Mouse (Mus musculus) activated CD4-positive, CD25-positive, alpha-beta regulatory T cell, adult 9 weeks (primary cell): ENCODE results near the gene Ern1. TPM values are rescaled to one million over a fixed set of nuclear protein-coding genes. Genes with fewer than 3 reads are reported as not detected.

Experiments used
- polyA plus RNA-seq: library from polyadenylated mRNA; unstranded; fragments of 100-300 nt; shearing (Covaris generic); gene quantifications from one replicate; pipeline ENCODE4 v1.2.1, GENCODE M21; 2017

Ern1 gene
- polyA plus RNA-seq = 2.9 TPM

DNA sequence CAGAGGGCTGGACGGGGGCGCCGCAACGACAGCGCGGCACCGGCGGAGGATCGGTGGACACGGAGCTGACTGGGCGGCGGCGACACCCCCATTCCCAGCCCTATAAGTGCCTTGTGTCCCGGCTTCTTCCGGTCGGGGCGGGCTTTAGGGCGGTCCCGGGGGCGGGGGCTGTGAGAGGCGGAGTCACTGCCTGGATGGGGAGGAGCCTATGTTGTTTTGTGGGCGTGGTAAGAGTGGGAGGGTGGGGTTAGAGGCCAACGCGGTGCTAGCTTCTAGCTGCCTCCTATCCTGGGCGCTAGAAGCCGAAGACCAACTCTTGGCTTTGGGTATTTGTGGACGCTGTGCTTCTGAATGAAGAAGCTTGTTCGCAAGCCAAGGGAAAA is at the start of gene Ern1:
Gene Ern1, minus strand, starts transcription at position 120 of the 383 bp plus-strand sequence.

DNA sequence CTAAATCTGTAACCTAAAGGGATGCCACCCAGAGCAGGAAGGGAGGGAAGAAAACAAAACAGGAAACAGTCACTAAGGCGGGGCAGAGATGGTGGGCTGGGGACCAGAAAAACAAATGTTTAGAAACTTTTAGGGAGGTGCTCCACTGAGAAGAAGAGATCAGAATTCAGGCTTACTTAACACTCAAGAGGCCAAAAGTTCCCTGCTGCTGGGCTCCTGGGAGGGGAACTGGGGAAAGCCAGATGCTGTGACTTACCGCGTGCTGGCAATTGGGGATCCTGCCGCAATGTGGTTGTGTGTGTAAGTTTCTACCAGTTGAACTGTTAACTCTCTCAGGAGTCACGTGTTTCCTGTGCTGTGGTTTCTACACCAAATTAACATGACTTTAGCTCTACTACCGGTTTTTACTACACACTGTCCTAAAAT is 99.8 kb downstream of the Ern1 start, which contains the start of gene Icam2:
Gene Icam2, minus strand, starts transcription at position 285 of the 426 bp plus-strand sequence.

DNA sequence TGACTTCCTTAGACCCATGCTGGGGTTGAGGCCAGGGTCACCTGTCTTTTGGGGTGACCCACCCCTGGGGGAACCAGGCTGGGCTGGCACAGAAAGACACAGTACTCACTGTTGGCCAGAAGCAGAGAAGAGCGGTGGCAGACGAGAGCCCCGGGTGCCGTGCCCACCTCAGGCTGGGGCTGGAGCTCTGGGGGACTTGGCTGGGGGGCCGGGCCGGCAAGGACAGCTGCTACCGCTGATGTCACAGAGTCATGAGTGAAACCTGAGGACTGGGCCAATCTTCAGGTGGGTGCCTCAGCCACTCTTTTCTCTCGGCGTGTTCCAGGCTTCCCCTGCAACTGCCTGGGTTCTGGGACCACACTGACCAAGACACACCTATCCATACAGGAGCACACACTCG is 122.3 kb downstream of the Ern1 start, which contains the start of gene Prr29:
Gene Prr29, plus strand, starts transcription at position 107 of the 400 bp plus-strand sequence.

DNA sequence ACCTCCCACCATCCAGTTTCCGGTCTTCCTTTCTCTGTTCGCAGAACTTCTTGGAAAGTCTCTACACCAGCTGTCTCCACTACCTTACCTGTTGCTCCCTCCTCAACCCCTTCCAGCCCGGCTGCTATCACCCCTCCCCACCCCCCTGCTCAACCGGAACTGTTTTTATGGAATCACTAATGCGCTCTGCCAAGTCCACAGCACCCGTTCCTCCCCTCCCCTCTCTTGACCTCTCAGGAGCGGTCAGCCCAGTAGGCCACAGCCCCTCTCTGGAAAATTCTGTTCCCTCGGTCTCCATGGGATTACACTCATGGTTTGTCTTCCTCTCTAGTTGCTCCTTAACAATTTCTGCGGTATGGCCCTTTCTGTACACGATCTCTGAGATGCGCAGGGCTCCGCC is 134.5 kb downstream of the Ern1 start, which contains the start of gene Scn4a:
Gene Scn4a, minus strand, starts transcription at position 101 of the 400 bp plus-strand sequence.

Other genes with a start within 250 kb of the Ern1 start
- gene Ftsj3, start 231.8 kb downstream of the Ern1 start, polyA plus RNA-seq = 76.7 TPM
- gene Psmc5, start 231.7 kb downstream of the Ern1 start, polyA plus RNA-seq = 195 TPM
- gene Smarcd2, start 214.9 kb downstream of the Ern1 start, polyA plus RNA-seq = 12.8 TPM
- gene Tcam1, start 211.2 kb downstream of the Ern1 start, polyA plus RNA-seq = 0.33 TPM
- gene Gh, start 186.0 kb downstream of the Ern1 start, polyA plus RNA-seq = not detected
- 48.7 TPM for gene Cd79b, start 173.1 kb downstream of the Ern1 start, polyA plus RNA-seq
- gene Scn4a, start 134.6 kb downstream of the Ern1 start, polyA plus RNA-seq = 0.04 TPM
- not detected for gene Prr29, start 122.4 kb downstream of the Ern1 start, polyA plus RNA-seq
- gene Icam2, start 99.8 kb downstream of the Ern1 start, polyA plus RNA-seq = 108 TPM
- gene Tex2, start 125.6 kb upstream of the Ern1 start, polyA plus RNA-seq = 29.2 TPM